Comparison of ENCODE assay signal across 13 mouse cellular contexts in genomic region chr6:144964205-144964604, GRCm38 (mm10).
DNase-seq lines count a peak whose midpoint lies in the region; ATAC-seq and TF ChIP-seq lines count a peak whose summit lies in the region.
"Had no signal": no experiment of that assay in that cellular context is flagged by ENCODE, and none has a peak within 500 bp of the region (broad histone marks: within the 10 kb centered on the region; RNA-seq: fewer than 3 reads in every experiment).

No protein-coding gene starts in this region.

- 70% methylated on average over 4 of the region's 4 CpGs for WGBS in forebrain, embryonic 13.5 days
- 88% methylated on average over 4 of the region's 4 CpGs for WGBS in forebrain, embryonic 10.5 days
- 77% methylated on average over 4 of the region's 4 CpGs for WGBS in intestine, postnatal 0 days
- 66% methylated on average over 4 of the region's 4 CpGs for WGBS in intestine, embryonic 16.5 days
- 80% methylated on average over 4 of the region's 4 CpGs for WGBS in neural tube, embryonic 14.5 days
- WGBS in neural tube, embryonic 15.5 days, result 75% methylated on average over 4 of the region's 4 CpGs

- H3K27ac ChIP-seq in forebrain, embryonic 13.5 days, result no peak overlapping the region
- H3K27ac ChIP-seq in forebrain, embryonic 10.5 days, result no peak overlapping the region
- no peak overlapping the region for H3K27ac ChIP-seq in intestine, postnatal 0 days (ENCODE audit: low read depth, low read length)
- H3K27ac ChIP-seq in intestine, embryonic 16.5 days (ENCODE audit: low read length), result no peak overlapping the region
- no peak overlapping the region for H3K27ac ChIP-seq in neural tube, embryonic 14.5 days (ENCODE audit: low read depth, low read length)
- H3K27ac ChIP-seq in neural tube, embryonic 15.5 days (replicated peaks), result no peak overlapping the region
- H3K27ac ChIP-seq: liver, embryonic 13.5 days; macrophage had no signal

- peak; percentile 61 for TF ChIP-seq CTCF in intestine, postnatal 0 days (IDR thresholded peaks at IDR 0.05; ENCODE audit: low read depth)

- H3K4me3 ChIP-seq in forebrain, embryonic 13.5 days, result no peak overlapping the region
- no peak overlapping the region for H3K4me3 ChIP-seq in forebrain, embryonic 10.5 days
- H3K4me3 ChIP-seq in intestine, postnatal 0 days (ENCODE audit: low read depth, low read length), result no peak overlapping the region
- H3K4me3 ChIP-seq in intestine, embryonic 16.5 days (ENCODE audit: low read length), result no peak overlapping the region
- no peak overlapping the region for H3K4me3 ChIP-seq in neural tube, embryonic 14.5 days (ENCODE audit: low read depth, low read length)
- H3K4me3 ChIP-seq in neural tube, embryonic 15.5 days (replicated peaks), result no peak overlapping the region
- H3K4me3 ChIP-seq: liver, embryonic 13.5 days had no signal

- no peak for DNase-seq in forebrain, embryonic 10.5 days (ENCODE audit: extremely low spot score, low spot score)
- no peak for DNase-seq in heart, postnatal 4 days
- DNase-seq: cerebellum, adult 2 months; heart, postnatal 10 days; kidney, adult 2 months; liver, embryonic 13.5 days had no signal

- H3K36me3 ChIP-seq in forebrain, embryonic 13.5 days (ENCODE audit: poor library complexity, severe bottlenecking), result no peaks in the 10 kb centered on the region
- no peaks in the 10 kb centered on the region for H3K36me3 ChIP-seq in forebrain, embryonic 10.5 days (replicated peaks)
- H3K36me3 ChIP-seq in intestine, postnatal 0 days (ENCODE audit: control insufficient read depth, insufficient read depth), result no peaks in the 10 kb centered on the region
- H3K36me3 ChIP-seq in intestine, embryonic 16.5 days (ENCODE audit: control insufficient read depth, insufficient read depth, low read length), result no peaks in the 10 kb centered on the region
- H3K36me3 ChIP-seq in neural tube, embryonic 14.5 days (ENCODE audit: control insufficient read depth, insufficient read depth, low read length), result no peaks in the 10 kb centered on the region
- no peaks in the 10 kb centered on the region for H3K36me3 ChIP-seq in neural tube, embryonic 15.5 days
- H3K36me3 ChIP-seq: liver, embryonic 13.5 days had no signal

- H3K9ac ChIP-seq in forebrain, embryonic 13.5 days, result no peak overlapping the region
- H3K9ac ChIP-seq in intestine, postnatal 0 days (ENCODE audit: low read depth, low read length), result no peak overlapping the region
- no peak overlapping the region for H3K9ac ChIP-seq in intestine, embryonic 16.5 days (ENCODE audit: low read depth, low read length)
- H3K9ac ChIP-seq in neural tube, embryonic 14.5 days (replicated peaks; ENCODE audit: low read depth, low read length), result no peak overlapping the region
- no peak overlapping the region for H3K9ac ChIP-seq in neural tube, embryonic 15.5 days (replicated peaks)
- H3K9ac ChIP-seq: liver, embryonic 13.5 days had no signal

- no peak overlapping the region for H3K4me2 ChIP-seq in forebrain, embryonic 13.5 days
- H3K4me2 ChIP-seq in intestine, postnatal 0 days (replicated peaks; ENCODE audit: low read depth), result no peak overlapping the region
- H3K4me2 ChIP-seq in intestine, embryonic 16.5 days (ENCODE audit: low read depth, low read length), result no peak overlapping the region
- no peak overlapping the region for H3K4me2 ChIP-seq in neural tube, embryonic 14.5 days (ENCODE audit: low read depth, low read length)
- no peak overlapping the region for H3K4me2 ChIP-seq in neural tube, embryonic 15.5 days
- H3K4me2 ChIP-seq: liver, embryonic 13.5 days had no signal

- no peaks in the 10 kb centered on the region for H3K4me1 ChIP-seq in forebrain, embryonic 13.5 days
- peaks cover 9% of the 10 kb centered on the region; the same call in 1 of the 2 replicates for H3K4me1 ChIP-seq in forebrain, embryonic 10.5 days
- no peaks in the 10 kb centered on the region for H3K4me1 ChIP-seq in intestine, postnatal 0 days (replicated peaks; ENCODE audit: control insufficient read depth, insufficient read depth, low read length)
- H3K4me1 ChIP-seq in intestine, embryonic 16.5 days (ENCODE audit: control insufficient read depth, insufficient read depth, low read length), result no peaks in the 10 kb centered on the region
- no peaks in the 10 kb centered on the region for H3K4me1 ChIP-seq in neural tube, embryonic 14.5 days (ENCODE audit: control insufficient read depth, insufficient read depth, low read length)
- H3K4me1 ChIP-seq in neural tube, embryonic 15.5 days, result peaks cover 10% of the 10 kb centered on the region
- H3K4me1 ChIP-seq: liver, embryonic 13.5 days had no signal

- H3K27me3 ChIP-seq in forebrain, embryonic 13.5 days, result no peaks in the 10 kb centered on the region
- H3K27me3 ChIP-seq in forebrain, embryonic 10.5 days (ENCODE audit: poor library complexity, severe bottlenecking), result no peaks in the 10 kb centered on the region
- H3K27me3 ChIP-seq in intestine, postnatal 0 days (replicated peaks; ENCODE audit: control insufficient read depth, insufficient read depth, low read length), result no peaks in the 10 kb centered on the region
- no peaks in the 10 kb centered on the region for H3K27me3 ChIP-seq in intestine, embryonic 16.5 days (replicated peaks; ENCODE audit: control insufficient read depth, insufficient read depth, low read length)
- H3K27me3 ChIP-seq in neural tube, embryonic 14.5 days (ENCODE audit: control insufficient read depth, insufficient read depth, low read length), result no peaks in the 10 kb centered on the region
- H3K27me3 ChIP-seq in neural tube, embryonic 15.5 days (replicated peaks), result 0 out of 2 replicates have a peak, but pooled peaks cover 3% of the 10 kb centered on the region
- H3K27me3 ChIP-seq: liver, embryonic 13.5 days had no signal

- H3K9me3 ChIP-seq in forebrain, embryonic 13.5 days (replicated peaks), result no peaks in the 10 kb centered on the region
- no peaks in the 10 kb centered on the region for H3K9me3 ChIP-seq in forebrain, embryonic 10.5 days
- H3K9me3 ChIP-seq in intestine, postnatal 0 days (ENCODE audit: control insufficient read depth), result no peaks in the 10 kb centered on the region
- H3K9me3 ChIP-seq in intestine, embryonic 16.5 days (ENCODE audit: control insufficient read depth, low read length), result no peaks in the 10 kb centered on the region
- H3K9me3 ChIP-seq in neural tube, embryonic 14.5 days (ENCODE audit: control insufficient read depth, low read length), result no peaks in the 10 kb centered on the region
- no peaks in the 10 kb centered on the region for H3K9me3 ChIP-seq in neural tube, embryonic 15.5 days (replicated peaks)
- H3K9me3 ChIP-seq: liver, embryonic 13.5 days had no signal

- peak; percentile 34; the same call in 1 of the 2 replicates for ATAC-seq in forebrain, embryonic 13.5 days
- no peak for ATAC-seq in intestine, postnatal 0 days
- ATAC-seq in intestine, embryonic 16.5 days, result no peak
- ATAC-seq in neural tube, embryonic 14.5 days (ENCODE audit: low read depth), result 0 out of 2 replicates have a peak, but pooled peaks have one; percentile 24
- no peak for ATAC-seq in neural tube, embryonic 15.5 days (ENCODE audit: low FRiP score)
- no peak for ATAC-seq in megakaryocyte-erythroid progenitor cell, adult 5-6 weeks (replicated peaks; ENCODE audit: low FRiP score, low TSS enrichment, poor library complexity, severe bottlenecking)

Comparison
In these comparisons a context has a peak if more than half of its experiments do, and no peak if none do; other contexts are left out.
1. ATAC-seq: peak in forebrain, embryonic 13.5 days (single experiment) and neural tube, embryonic 14.5 days (single experiment); none in intestine, postnatal 0 days (single experiment), intestine, embryonic 16.5 days (single experiment), neural tube, embryonic 15.5 days (single experiment) and megakaryocyte-erythroid progenitor cell, adult 5-6 weeks (single experiment).